Mouse (Mus musculus) cerebellum, adult 2 months (tissue): ENCODE data around the gene Tenm2. TPM values are rescaled to one million over a fixed set of nuclear protein-coding genes. Genes with fewer than 3 reads are reported as not detected.

Experiments
- DNase-seq, 2 experiments: peaks; one replicate each; pipeline ENCODE4 v3.0.0; 2021
- H3K27ac ChIP-seq: fragments of 200-500 bp; 2 replicates; pipeline ENCODE4 v1.5.1; 2012; ENCODE audit warnings: low read length, control low read depth, inconsistent platforms; ENCODE audit not compliant: insufficient read depth
- H3K27me3 ChIP-seq: fragments of 200-500 bp; 2 replicates; pipeline ENCODE4 v1.6.1; 2012; ENCODE audit warnings: inconsistent platforms, mild to moderate bottlenecking, low read length, moderate library complexity; ENCODE audit not compliant: control insufficient read depth, insufficient read depth
- H3K4me1 ChIP-seq: fragments of 200-500 bp; 2 replicates; pipeline ENCODE4 v1.6.1; 2011; ENCODE audit warnings: low read length; ENCODE audit not compliant: control insufficient read depth, insufficient read depth
- H3K4me3 ChIP-seq: fragments of 200-500 bp; replicated peaks from 2 replicates; pipeline ENCODE3; 2011; ENCODE audit warnings: mild to moderate bottlenecking, low read depth, low read length, control low read depth; ENCODE audit not compliant: insufficient read depth
- CTCF ChIP-seq: fragments of 200-500 bp; IDR thresholded peaks from 2 replicates; pipeline ENCODE4 v1.5.1; 2011; ENCODE audit warnings: low read depth, mild to moderate bottlenecking, control low read depth, low read length, moderate library complexity, borderline replicate concordance; ENCODE audit not compliant: insufficient read depth
- POLR2A ChIP-seq: fragments of 200-500 bp; IDR thresholded peaks from 2 replicates; pipeline ENCODE4 v1.6.1; 2011; ENCODE audit warnings: low read length, control low read depth, borderline replicate concordance; ENCODE audit not compliant: insufficient read depth
- WGBS: fragments of 180-500 bp; shearing (Covaris S2); methylation state at CpG from one replicate; pipeline ENCODE4 v1.1.7; 2018; 5-methylcytosine and 5-hydroxymethylcytosine counted together
- polyA plus RNA-seq: library from polyadenylated mRNA; depleted of rRNA; stranded (reverse); fragments of >200 nt; gene quantifications from 2 replicates; pipeline ENCODE4 v1.2.3, GENCODE M21; 2012

Tenm2 gene
- polyA plus RNA-seq, 1 experiment: 9.1 TPM

DNA sequence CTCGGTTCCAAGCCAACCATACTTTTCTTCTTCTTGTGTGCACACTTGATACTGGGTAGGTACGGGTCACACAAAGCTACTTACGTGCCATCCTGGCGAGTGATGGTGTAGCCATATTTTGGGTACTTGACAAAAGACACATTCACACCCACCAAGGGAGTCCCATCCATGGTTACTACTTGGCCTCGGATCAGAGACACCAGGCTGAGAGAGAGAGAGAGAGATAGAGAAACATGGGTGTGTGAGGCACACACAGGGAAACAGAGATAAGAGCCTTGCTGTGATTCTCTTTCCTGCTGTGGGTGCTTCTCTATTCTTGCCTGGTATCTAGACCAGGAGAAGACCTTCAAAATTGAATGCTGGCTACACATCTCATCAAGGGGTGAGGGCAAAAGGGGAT is 1163.1 kb downstream of the Tenm2 start:
- WGBS: 49% methylated on average over 5 of the region's 5 CpGs
- TF ChIP-seq CTCF (no peak), POLR2A (no peak)
- no peak overlapping the region for H3K4me3 ChIP-seq
- H3K27ac ChIP-seq: no peak overlapping the region
- peaks cover 16% of the 10 kb centered on the region; the same call in 1 of the 2 replicates for H3K4me1 ChIP-seq
- H3K27me3 ChIP-seq: no peaks in the 10 kb centered on the region
- no peak for DNase-seq

DNA sequence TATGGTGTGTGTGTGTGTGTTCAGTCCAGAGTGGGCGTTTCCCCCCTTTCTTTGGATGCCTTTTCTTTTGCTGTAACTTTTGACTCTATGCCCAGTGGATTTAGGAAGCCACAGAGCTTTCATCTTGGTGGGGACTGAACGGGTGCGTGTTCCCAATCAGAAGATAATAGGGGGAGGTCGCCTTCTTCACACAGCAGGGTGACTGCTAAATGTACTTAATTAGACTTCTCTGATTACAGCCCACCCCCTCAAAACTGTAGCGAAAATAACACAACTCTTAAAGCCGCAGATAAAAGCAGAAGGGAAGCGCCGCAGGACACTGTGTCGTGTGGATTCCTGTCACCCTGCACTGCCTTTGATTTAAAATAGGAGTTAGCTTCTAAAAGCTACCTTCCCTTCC is 1163.7 kb downstream of the Tenm2 start:
- 75% methylated on average over 9 of the region's 9 CpGs for WGBS
- Histone ChIP-seq H3K27me3 (no peaks in the 10 kb centered on the region), H3K4me1 (peaks cover 16% of the 10 kb centered on the region; the same call in 1 of the 2 replicates), H3K4me3 (no peak overlapping the region), H3K27ac (no peak overlapping the region)
- TF ChIP-seq CTCF (no peak), POLR2A (no peak)
- no peak for DNase-seq

- H3K27ac ChIP-seq: no peak overlapping the region
- 17% methylated on average over 1 of the region's 1 CpGs for WGBS
- DNase-seq: no peak
- TF ChIP-seq POLR2A: no peak
- no peak for TF ChIP-seq CTCF
- H3K4me1 ChIP-seq: no peaks in the 10 kb centered on the region
- no peak overlapping the region for H3K4me3 ChIP-seq
- H3K27me3 ChIP-seq: no peaks in the 10 kb centered on the region
Observed at GRCm38 (mm10) chr11:36059325-36059843, 1176.4 kb downstream of the Tenm2 start.

DNA sequence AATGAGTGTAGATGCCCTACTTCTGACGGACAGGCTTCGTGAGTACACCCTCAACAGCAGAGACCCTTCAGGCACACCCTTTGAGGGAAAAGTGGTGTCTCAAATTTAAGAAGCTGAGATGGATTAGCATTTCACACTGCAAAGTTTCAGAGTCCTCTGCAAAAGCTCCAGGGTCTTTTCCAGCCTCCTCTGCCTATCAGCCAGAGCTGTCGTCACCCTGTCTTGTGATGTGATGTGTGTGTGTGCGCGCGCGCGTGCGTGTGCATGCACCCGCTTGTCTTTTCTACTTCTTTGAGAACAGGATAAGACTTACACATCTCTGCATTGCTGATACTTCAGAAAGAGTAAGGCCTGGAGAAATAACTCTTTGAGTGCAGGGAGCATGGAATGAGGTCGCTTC is 1179.2 kb downstream of the Tenm2 start:
- TF ChIP-seq POLR2A (no peak), CTCF (no peak)
- 95% methylated on average over 11 of the region's 11 CpGs for WGBS
- Histone ChIP-seq H3K27me3 (no peaks in the 10 kb centered on the region), H3K4me3 (no peak overlapping the region), H3K4me1 (no peaks in the 10 kb centered on the region), H3K27ac (no peak overlapping the region)
- no peak for DNase-seq

DNA sequence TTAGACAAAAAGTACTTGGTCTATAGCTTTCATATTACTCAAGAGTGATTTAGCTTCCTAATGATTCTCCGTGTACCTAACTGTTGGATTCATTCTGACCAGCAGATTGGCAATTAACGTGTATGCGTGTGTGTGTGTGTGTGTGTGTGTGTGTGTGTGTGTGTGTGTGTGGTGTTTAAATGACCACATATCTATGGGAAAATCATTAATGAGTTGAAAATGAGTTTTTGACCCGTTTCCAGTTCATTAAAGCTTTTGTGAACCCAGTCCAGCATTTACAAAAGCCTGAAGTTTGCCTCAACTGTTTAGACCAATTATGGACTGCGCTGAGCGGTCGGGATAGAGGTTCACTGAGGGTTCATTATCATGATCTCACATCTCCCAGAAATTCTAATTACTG is 1181.4 kb downstream of the Tenm2 start:
- no peaks in the 10 kb centered on the region for H3K4me1 ChIP-seq
- H3K27ac ChIP-seq: no peak overlapping the region
- TF ChIP-seq POLR2A: no peak
- TF ChIP-seq CTCF: no peak
- no peak overlapping the region for H3K4me3 ChIP-seq
- no peak for DNase-seq
- H3K27me3 ChIP-seq: no peaks in the 10 kb centered on the region
- 82% methylated on average over 7 of the region's 7 CpGs for WGBS

GRCm38 (mm10) chr11:36053457-36053856 is 1182.3 kb downstream of the Tenm2 start:
- no peak overlapping the region for H3K4me3 ChIP-seq
- no peaks in the 10 kb centered on the region for H3K27me3 ChIP-seq
- H3K27ac ChIP-seq: no peak overlapping the region
- TF ChIP-seq CTCF (no peak), POLR2A (no peak)
- WGBS: 57% methylated on average over 4 of the region's 4 CpGs
- H3K4me1 ChIP-seq: no peaks in the 10 kb centered on the region
- DNase-seq: no peak

DNA sequence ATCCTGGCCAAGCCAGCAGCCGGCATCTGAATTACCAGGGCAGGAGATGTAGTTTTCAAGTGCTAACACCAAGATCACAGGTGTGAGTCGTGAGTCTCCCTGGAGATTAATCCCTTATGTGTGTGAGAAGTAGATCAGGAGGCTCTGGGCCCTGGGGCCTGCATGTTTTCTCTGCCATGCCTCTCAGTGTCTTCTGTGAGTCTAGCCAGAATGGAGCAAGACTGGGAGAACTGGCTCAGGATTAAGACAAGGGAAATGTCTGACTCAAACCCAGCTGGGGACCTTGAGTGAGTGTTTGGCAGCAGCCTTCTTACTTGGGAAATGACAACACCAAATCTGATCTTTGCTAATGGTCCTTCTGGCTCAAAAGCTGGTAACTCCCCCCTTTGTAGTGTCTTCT is 1183.2 kb downstream of the Tenm2 start:
- TF ChIP-seq CTCF (no peak), POLR2A (no peak)
- Histone ChIP-seq H3K4me3 (no peak overlapping the region), H3K27ac (no peak overlapping the region), H3K4me1 (no peaks in the 10 kb centered on the region), H3K27me3 (no peaks in the 10 kb centered on the region)
- no peak for DNase-seq
- 80% methylated on average over 2 of the region's 2 CpGs for WGBS

GRCm38 (mm10) chr11:36052091-36052490 is 1183.7 kb downstream of the Tenm2 start:
- no peak for DNase-seq
- no peaks in the 10 kb centered on the region for H3K4me1 ChIP-seq
- no peaks in the 10 kb centered on the region for H3K27me3 ChIP-seq
- no peak overlapping the region for H3K4me3 ChIP-seq
- WGBS: 88% methylated on average over 1 of the region's 1 CpGs
- H3K27ac ChIP-seq: no peak overlapping the region
- TF ChIP-seq CTCF (no peak), POLR2A (no peak)
